Mouse (Mus musculus): ENCODE results near the gene Fbrs. TPM values are rescaled to one million over a fixed set of nuclear protein-coding genes. Genes with fewer than 3 reads are reported as not detected.
A peak's percentile ranks its signal among the peaks of the same experiment; 100 is the strongest.

Fbrs gene
- 14.9 and 18.5 TPM in 2 replicates for polyA plus RNA-seq (2014; fragmentation: Nextera tagmentation; extraction: Ambion mirVana)

DNA sequence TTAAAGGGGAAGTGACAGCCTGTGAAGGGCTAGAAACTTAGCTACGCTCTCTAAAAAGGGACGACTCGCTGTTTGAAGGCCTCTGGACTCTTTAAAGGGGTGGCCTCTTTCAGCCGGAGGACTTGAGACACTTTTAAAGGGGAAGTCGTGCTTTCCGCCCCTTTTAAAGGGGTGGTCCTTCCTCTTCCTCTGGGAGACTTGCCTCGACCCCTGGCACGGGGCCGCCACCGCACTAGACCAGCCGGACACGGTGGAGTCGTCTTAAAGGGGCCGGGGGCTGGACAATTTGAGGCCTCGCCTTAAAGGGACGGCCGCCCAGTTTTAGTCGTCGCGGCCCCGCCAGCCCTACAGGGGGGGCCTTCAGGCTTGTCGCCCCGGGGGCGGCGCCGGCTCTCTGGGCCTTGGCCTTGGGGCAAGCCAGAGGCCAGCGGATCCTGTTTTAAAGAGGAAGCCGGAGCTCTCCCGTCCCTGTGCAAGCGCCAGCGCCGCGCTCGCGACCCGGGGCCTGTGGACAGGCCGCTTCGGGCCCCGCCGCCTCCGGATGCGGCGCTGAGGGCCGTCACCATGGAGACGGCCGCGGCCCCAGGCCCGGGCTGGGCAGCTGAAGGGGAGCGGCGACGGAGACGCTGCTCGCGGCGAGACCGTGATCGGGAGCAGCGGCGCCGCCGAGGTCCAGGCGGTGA is at the start of gene Fbrs:
Gene Fbrs, plus strand, starts transcription at position 565 of the 683 bp plus-strand sequence.
- Histone ChIP-seq H3K4me1 (ENCODE audit: control insufficient read depth, insufficient read depth, low read length) (peaks cover 19% of the 10 kb centered on the region), H3K9me3 (ENCODE audit: control insufficient read depth, low read depth, low read length) (no peaks in the 10 kb centered on the region), H3K27ac (ENCODE audit: low read length) (peak within 1 kb of the TSS; percentile 92), H3K4me2 (replicated peaks; ENCODE audit: low read depth, low read length) (peak within 1 kb of the TSS; percentile 98), H3K27me3 (ENCODE audit: control insufficient read depth, insufficient read depth, low read length) (no peaks in the 10 kb centered on the region), H3K9ac (replicated peaks; ENCODE audit: low read depth, low read length) (peak within 1 kb of the TSS; percentile 85), H3K4me3 (ENCODE audit: low read depth, low read length) (peak within 1 kb of the TSS; percentile 95), H3K36me3 (ENCODE audit: control insufficient read depth, insufficient read depth, low read length) (peaks cover 49% of the 10 kb centered on the region)
- WGBS: under 1% methylated on average over 62 of the region's 62 CpGs
- ATAC-seq (ENCODE audit: insufficient number of reproducible peaks, insufficient read depth, low FRiP score, low read depth): peak; percentile 80

DNA sequence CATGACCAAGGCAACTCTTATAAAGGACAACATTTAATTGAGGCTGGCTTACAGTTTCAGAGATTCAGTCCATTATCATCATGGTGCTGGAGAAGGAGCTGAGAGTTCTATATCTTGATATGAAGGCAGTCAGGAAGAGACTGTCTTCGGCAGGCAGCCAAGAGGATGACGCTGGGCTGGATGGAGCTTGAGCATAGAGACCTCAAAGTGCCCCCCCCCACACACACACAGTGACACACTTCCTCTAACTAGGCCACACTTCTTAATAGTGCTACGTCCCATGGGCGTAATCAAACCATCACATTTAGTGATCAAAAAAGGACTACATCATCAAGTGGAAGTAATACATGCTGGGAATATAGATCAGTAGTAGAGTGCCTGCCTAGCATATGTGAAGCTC is 43.8 kb upstream of the Fbrs start:
- WGBS: 87% methylated on average over 4 of the region's 4 CpGs
- ATAC-seq (ENCODE audit: insufficient number of reproducible peaks, insufficient read depth, low FRiP score, low read depth): no peak
- no peaks in the 10 kb centered on the region for H3K36me3 ChIP-seq (ENCODE audit: control insufficient read depth, insufficient read depth, low read length)

GRCm38 (mm10) chr7:127437724-127438123 is 41.3 kb upstream of the Fbrs start:
- Histone ChIP-seq H3K9ac (replicated peaks; ENCODE audit: low read depth, low read length) (no peak overlapping the region), H3K4me3 (ENCODE audit: low read depth, low read length) (no peak overlapping the region), H3K27ac (ENCODE audit: low read length) (no peak overlapping the region), H3K4me1 (ENCODE audit: control insufficient read depth, insufficient read depth, low read length) (no peaks in the 10 kb centered on the region), H3K9me3 (ENCODE audit: control insufficient read depth, low read depth, low read length) (peaks cover 7% of the 10 kb centered on the region; the same call in 1 of the 2 replicates), H3K4me2 (replicated peaks; ENCODE audit: low read depth, low read length) (no peak overlapping the region), H3K27me3 (ENCODE audit: control insufficient read depth, insufficient read depth, low read length) (no peaks in the 10 kb centered on the region), H3K36me3 (ENCODE audit: control insufficient read depth, insufficient read depth, low read length) (peaks cover 7% of the 10 kb centered on the region; the same call in 1 of the 2 replicates)
- ATAC-seq (ENCODE audit: insufficient number of reproducible peaks, insufficient read depth, low FRiP score, low read depth): no peak
- 87% methylated on average over 3 of the region's 3 CpGs for WGBS

More for the DNA sequence above, 43.8 kb upstream of the Fbrs start:
- Histone ChIP-seq H3K4me2 (replicated peaks; ENCODE audit: low read depth, low read length) (no peak overlapping the region), H3K9me3 (ENCODE audit: control insufficient read depth, low read depth, low read length) (peaks cover 7% of the 10 kb centered on the region; the same call in 1 of the 2 replicates), H3K4me1 (ENCODE audit: control insufficient read depth, insufficient read depth, low read length) (no peaks in the 10 kb centered on the region), H3K27me3 (ENCODE audit: control insufficient read depth, insufficient read depth, low read length) (no peaks in the 10 kb centered on the region), H3K27ac (ENCODE audit: low read length) (no peak overlapping the region), H3K4me3 (ENCODE audit: low read depth, low read length) (no peak overlapping the region), H3K9ac (replicated peaks; ENCODE audit: low read depth, low read length) (no peak overlapping the region)

DNA sequence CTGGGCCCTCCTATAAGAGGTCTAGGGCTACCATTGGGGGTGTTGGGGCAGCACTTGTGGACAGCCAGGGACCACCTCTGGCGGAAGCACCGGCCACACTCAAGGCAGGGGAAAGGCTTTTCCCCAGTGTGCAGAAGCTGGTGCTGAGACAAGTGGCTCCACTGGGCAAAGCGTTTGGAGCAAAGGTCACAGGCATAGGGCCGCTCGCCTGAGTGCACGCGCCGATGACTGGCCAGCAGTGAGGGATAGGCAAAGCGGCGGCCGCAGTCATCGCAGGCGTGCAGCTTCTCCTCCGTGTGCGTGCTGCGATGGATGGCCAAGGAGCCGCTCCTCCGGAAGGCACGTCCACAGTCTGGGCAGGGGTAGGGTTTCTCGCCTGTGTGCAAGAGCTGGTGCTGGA is 35.0 kb upstream of the Fbrs start:
- H3K4me3 ChIP-seq (ENCODE audit: low read depth, low read length): no peak overlapping the region
- H3K4me2 ChIP-seq (replicated peaks; ENCODE audit: low read depth, low read length): no peak overlapping the region
- H3K27me3 ChIP-seq (ENCODE audit: control insufficient read depth, insufficient read depth, low read length): no peaks in the 10 kb centered on the region
- H3K36me3 ChIP-seq (ENCODE audit: control insufficient read depth, insufficient read depth, low read length): peaks cover 25% of the 10 kb centered on the region
- no peak for ATAC-seq (ENCODE audit: insufficient number of reproducible peaks, insufficient read depth, low FRiP score, low read depth)
- no peaks in the 10 kb centered on the region for H3K9me3 ChIP-seq (ENCODE audit: control insufficient read depth, low read depth, low read length)
- 94% methylated on average over 20 of the region's 20 CpGs for whole genome bisulfite sequencing
- no peak overlapping the region for H3K27ac ChIP-seq (ENCODE audit: low read length)
- no peaks in the 10 kb centered on the region for H3K4me1 ChIP-seq (ENCODE audit: control insufficient read depth, insufficient read depth, low read length)
- H3K9ac ChIP-seq (replicated peaks; ENCODE audit: low read depth, low read length): no peak overlapping the region

GRCm38 (mm10) chr7:127448521-127449300 is 30.3 kb upstream of the Fbrs start, which contains the start of gene Zfp689:
Zfp689 (minus strand) TSS chr7:127449158.
- peaks cover 11% of the 10 kb centered on the region for H3K36me3 ChIP-seq (ENCODE audit: control insufficient read depth, insufficient read depth, low read length)
- under 1% methylated on average over 54 of the region's 54 CpGs for WGBS
- no peaks in the 10 kb centered on the region for H3K9me3 ChIP-seq (ENCODE audit: control insufficient read depth, low read depth, low read length)
- peak within 1 kb of the TSS; percentile 70 for H3K4me2 ChIP-seq (replicated peaks; ENCODE audit: low read depth, low read length)
- ATAC-seq (ENCODE audit: insufficient number of reproducible peaks, insufficient read depth, low FRiP score, low read depth): peak; percentile 92
- H3K27me3 ChIP-seq (ENCODE audit: control insufficient read depth, insufficient read depth, low read length): no peaks in the 10 kb centered on the region
- peaks cover 17% of the 10 kb centered on the region for H3K4me1 ChIP-seq (ENCODE audit: control insufficient read depth, insufficient read depth, low read length)
- peak within 1 kb of the TSS; percentile 96 for H3K4me3 ChIP-seq (ENCODE audit: low read depth, low read length)
- H3K9ac ChIP-seq (replicated peaks; ENCODE audit: low read depth, low read length): peak within 1 kb of the TSS; percentile 94
- peak within 1 kb of the TSS; percentile 96 for H3K27ac ChIP-seq (ENCODE audit: low read length)

GRCm38 (mm10) chr7:127449966-127450365 is 29.0 kb upstream of the Fbrs start:
- Histone ChIP-seq H3K27me3 (ENCODE audit: control insufficient read depth, insufficient read depth, low read length) (no peaks in the 10 kb centered on the region), H3K27ac (ENCODE audit: low read length) (no peak overlapping the region), H3K4me2 (replicated peaks; ENCODE audit: low read depth, low read length) (peak overlapping the region; percentile 70), H3K36me3 (ENCODE audit: control insufficient read depth, insufficient read depth, low read length) (0 out of 2 replicates have a peak, but pooled peaks cover 5% of the 10 kb centered on the region), H3K4me1 (ENCODE audit: control insufficient read depth, insufficient read depth, low read length) (peaks cover 17% of the 10 kb centered on the region), H3K9ac (replicated peaks; ENCODE audit: low read depth, low read length) (0 out of 2 replicates have a peak overlapping the region, but pooled peaks have one; percentile 1), H3K4me3 (ENCODE audit: low read depth, low read length) (peak overlapping the region; percentile 96), H3K9me3 (ENCODE audit: control insufficient read depth, low read depth, low read length) (no peaks in the 10 kb centered on the region)
- no peak for ATAC-seq (ENCODE audit: insufficient number of reproducible peaks, insufficient read depth, low FRiP score, low read depth)
- 84% methylated on average over 7 of the region's 7 CpGs for WGBS

- Histone ChIP-seq H3K4me2 (replicated peaks; ENCODE audit: low read depth, low read length) (no peak overlapping the region), H3K9ac (replicated peaks; ENCODE audit: low read depth, low read length) (no peak overlapping the region), H3K4me1 (ENCODE audit: control insufficient read depth, insufficient read depth, low read length) (peaks cover 17% of the 10 kb centered on the region), H3K9me3 (ENCODE audit: control insufficient read depth, low read depth, low read length) (0 out of 2 replicates have a peak, but pooled peaks cover 3% of the 10 kb centered on the region), H3K4me3 (ENCODE audit: low read depth, low read length) (no peak overlapping the region), H3K27me3 (ENCODE audit: control insufficient read depth, insufficient read depth, low read length) (no peaks in the 10 kb centered on the region), H3K36me3 (ENCODE audit: control insufficient read depth, insufficient read depth, low read length) (peaks cover 22% of the 10 kb centered on the region; the same call in 1 of the 2 replicates), H3K27ac (ENCODE audit: low read length) (no peak overlapping the region)
- ATAC-seq (ENCODE audit: insufficient number of reproducible peaks, insufficient read depth, low FRiP score, low read depth): no peak
- WGBS: 97% methylated on average over 2 of the region's 2 CpGs
Measured at GRCm38 (mm10) chr7:127453056-127453455, 25.9 kb upstream of the Fbrs start.

GRCm38 (mm10) chr7:127454905-127455304 is 24.1 kb upstream of the Fbrs start:
- 92% methylated on average over 7 of the region's 7 CpGs for WGBS
- Histone ChIP-seq H3K27me3 (ENCODE audit: control insufficient read depth, insufficient read depth, low read length) (no peaks in the 10 kb centered on the region), H3K9me3 (ENCODE audit: control insufficient read depth, low read depth, low read length) (0 out of 2 replicates have a peak, but pooled peaks cover 3% of the 10 kb centered on the region), H3K9ac (replicated peaks; ENCODE audit: low read depth, low read length) (no peak overlapping the region), H3K36me3 (ENCODE audit: control insufficient read depth, insufficient read depth, low read length) (peaks cover 22% of the 10 kb centered on the region; the same call in 1 of the 2 replicates), H3K4me3 (ENCODE audit: low read depth, low read length) (no peak overlapping the region), H3K4me1 (ENCODE audit: control insufficient read depth, insufficient read depth, low read length) (peaks cover 13% of the 10 kb centered on the region), H3K27ac (ENCODE audit: low read length) (no peak overlapping the region), H3K4me2 (replicated peaks; ENCODE audit: low read depth, low read length) (no peak overlapping the region)
- ATAC-seq (ENCODE audit: insufficient number of reproducible peaks, insufficient read depth, low FRiP score, low read depth): no peak
